Mouse (Mus musculus) naive thymus-derived CD4-positive, alpha-beta T cell, adult 2 months (primary cell): Measurements from ENCODE around the gene Ttll8.

ENCODE experiments used
- DNase-seq: peaks from one replicate; pipeline ENCODE4 v3.0.0-alpha.2; 2011; ENCODE audit warnings: low read depth

Ttll8 gene

DNA sequence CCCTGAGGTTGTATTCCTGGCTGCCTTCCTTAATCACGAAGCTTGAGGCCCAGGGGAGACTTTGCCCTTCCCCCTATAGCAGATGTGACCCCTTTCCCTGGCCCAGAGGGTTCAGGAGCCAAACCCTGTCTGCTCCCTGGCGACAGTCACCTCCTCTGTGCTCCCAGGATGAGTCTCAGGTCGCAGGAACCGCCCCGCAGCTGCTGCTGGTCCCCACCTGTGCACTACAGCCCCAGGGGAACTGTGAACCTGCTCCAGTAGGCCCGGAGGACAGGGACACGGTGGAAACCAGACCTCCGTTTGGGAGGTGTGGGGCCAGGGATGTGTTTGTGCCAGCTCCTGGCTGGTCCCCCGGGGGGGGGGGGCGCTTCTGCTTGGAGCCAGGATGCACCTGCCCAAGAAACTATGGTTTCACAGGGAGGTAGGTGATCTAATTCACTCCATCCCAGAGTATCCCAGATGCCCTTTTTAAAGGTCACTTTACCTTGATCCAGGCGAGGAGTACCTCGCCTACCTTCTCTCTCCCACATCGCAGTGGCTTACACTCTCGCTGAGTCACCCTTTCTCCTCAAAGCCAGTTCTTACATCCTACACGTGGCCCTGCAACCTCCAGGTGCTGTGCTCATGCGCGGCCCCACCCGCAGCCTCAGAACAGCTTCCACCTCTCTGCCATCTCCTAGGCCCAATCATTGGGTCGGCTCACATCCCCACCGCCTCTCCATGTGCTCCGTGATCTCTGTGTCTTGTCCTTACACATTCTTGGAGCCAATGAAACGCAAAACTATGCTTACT is 72.8 kb downstream of the Ttll8 start:
- DNase-seq: no peak

DNA sequence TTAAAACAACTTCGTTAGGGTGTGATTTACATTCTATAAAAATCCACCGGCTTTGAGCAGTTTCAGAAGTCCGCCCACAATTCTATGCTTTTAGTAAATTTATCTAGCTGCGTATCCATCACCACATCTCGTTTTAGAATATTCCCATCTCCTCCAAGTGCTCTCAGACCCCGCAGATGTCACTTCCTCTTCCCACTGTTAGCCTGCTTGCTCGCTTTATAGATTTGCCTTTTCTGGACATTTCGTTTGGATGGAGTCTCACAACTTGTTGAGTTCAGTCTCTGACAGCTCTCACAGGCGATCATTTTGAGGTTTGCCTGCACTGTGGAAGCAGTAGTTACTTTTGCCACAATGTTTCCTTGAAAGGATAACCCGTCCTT is 77.2 kb downstream of the Ttll8 start:
- no peak for DNase-seq

DNA sequence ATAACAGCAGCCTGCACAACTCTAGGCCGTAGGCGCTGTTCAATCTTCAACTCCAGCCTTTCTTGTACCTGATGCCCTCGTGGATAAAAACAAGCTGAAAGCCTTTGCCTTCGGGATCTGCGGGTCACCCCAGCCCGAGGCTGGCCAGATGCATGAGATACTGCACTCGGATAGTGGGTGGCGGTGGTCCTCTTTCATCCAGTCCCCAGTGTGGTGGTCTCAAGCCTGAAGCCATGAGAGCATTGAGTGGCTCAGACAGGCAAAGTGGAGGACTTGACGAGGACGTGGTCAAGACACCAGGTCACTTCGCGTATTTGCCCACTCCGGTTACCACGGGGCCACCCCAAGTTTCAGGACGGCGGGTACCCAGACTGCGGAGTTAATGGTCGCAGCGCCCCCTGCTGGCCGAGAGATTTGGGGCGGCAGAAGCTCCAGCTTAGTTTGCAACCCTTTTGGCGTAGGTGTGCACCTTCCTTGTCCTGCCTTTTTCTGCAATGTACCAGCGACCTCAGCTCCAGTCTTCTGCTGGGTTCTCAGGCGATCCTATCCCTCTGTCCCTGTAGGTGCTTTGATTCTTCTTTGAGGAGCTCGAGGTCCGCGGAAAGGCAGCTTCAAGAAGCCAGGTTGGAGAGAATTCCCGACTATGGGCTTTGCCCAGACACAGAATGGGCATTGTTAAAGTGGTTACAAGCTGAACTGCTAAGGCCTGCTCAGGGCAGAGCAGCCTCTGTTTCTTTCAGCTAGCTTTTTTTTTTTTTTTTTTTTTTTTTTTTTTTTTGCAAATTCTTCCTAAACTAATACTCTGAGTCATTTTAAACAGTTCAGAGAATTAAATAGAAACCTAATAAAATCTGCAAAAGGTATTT is 77.8 kb downstream of the Ttll8 start:
- peak; percentile 87 for DNase-seq

GRCm38 (mm10) chr15:88875625-88876081 is 78.6 kb downstream of the Ttll8 start:
- no peak for DNase-seq

- no peak for DNase-seq
Observed at GRCm38 (mm10) chr15:88874477-88874876, 79.7 kb downstream of the Ttll8 start.

- DNase-seq: no peak
Observed at GRCm38 (mm10) chr15:88874061-88874460, 80.2 kb downstream of the Ttll8 start.

DNA sequence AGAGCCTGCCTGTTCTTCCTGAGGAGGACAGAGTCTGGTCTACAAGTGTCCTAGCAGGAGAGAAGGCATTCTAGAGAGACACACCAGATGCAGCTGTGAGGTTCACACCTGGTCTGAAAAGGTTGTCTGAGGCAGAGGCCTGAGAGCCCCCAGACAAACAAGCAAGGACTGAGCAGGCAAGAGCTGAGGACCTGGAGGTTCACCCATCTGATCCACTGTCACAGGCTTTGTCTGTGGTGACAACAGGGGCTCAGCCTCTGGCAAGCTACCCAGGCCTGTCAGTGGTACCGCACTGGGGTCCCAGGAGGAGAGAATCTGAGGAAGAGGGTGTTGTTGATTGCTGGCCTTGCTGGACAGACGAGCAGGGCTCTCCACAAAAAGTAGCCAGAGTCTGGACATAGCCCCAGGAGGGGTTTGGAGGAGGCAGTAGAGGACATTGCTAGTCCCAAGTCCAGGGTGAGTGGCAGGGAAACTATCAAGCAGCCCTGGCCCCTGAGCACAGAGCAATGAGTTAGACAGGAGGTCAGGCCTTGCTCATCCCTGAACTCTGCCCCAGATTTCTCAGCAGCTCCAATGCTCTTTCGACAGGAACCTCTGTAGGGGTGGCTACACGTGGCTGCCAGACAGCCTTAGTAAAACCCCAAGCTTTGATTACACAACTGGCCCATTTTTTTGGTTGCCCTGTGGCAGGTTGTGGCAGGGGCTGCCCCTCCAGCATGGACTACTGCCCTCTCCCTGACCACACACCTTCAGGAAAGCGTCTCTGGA is 83.6 kb downstream of the Ttll8 start:
- no peak for DNase-seq

DNA sequence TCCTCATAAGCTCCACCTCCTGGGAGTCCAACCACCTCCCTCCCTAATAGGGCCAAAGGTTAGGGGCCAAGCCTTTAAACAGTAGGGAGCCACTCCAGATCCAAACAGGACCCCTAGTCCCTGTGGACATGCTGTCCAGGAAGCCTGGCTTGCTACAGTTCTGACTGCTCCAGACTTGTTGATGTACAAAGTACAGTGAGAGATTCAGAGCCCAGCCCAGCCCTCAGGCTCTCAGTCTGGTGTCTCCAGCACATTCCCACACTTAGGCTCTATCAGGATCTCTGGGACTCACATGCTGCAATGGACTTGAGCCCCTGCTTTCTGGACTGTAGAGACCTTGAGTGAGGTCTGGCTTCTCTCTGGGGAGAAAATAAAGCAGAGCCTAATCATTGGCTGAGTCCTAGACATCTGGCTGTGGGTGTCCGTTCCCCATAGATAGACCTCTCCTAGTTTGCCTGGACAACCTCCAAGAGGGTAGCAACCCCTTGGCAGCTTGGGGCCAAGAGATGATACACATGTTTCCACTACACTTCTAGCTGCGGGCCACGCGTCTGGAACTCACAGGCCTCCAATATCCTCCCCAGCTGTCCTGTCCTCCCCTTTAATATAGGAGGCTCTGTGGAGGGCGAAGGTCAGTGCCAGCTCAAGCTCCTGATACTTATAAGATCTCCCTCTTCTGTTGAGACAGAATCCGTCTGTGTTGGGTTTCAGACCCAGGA is 86.0 kb downstream of the Ttll8 start:
- no peak for DNase-seq

DNA sequence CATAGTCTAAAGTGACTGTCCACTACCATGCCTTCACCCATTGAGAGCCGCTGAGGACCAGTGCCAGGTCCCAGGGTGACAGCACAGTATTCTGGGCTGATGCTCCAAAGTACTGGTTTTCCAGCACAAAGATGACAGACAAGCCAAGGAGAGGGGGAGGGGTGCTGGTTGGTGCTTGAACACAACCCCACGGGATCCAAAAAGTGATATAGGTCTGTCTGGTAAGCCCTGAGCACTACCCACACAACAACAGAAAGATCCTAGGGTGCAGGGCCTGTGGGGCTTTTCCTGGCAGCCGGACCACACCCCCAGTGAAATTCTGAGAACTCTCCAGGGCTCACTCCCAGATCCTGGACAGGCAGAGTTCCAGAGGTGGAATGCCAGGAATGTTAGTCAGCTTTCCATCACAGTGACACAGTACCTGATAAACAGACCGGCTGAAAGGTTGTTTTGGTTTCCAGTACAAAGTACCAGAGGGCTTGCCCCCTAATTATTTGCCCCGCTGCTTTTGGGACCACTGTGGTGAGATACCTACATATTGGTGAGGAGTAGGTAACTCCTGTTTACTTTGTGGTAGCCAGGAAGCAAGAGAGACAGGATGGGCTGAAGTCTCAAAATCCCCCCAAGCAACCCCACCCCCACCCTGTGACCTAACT is 86.7 kb downstream of the Ttll8 start:
- DNase-seq: no peak

GRCm38 (mm10) chr15:88866934-88867356 is 87.3 kb downstream of the Ttll8 start:
- no peak for DNase-seq

- no peak for DNase-seq
Observed at GRCm38 (mm10) chr15:88865888-88866695, 88.1 kb downstream of the Ttll8 start.

- no peak for DNase-seq
Observed at GRCm38 (mm10) chr15:88865061-88865460, 89.2 kb downstream of the Ttll8 start.

GRCm38 (mm10) chr15:88864270-88865030 is 89.8 kb downstream of the Ttll8 start:
- no peak for DNase-seq

DNA sequence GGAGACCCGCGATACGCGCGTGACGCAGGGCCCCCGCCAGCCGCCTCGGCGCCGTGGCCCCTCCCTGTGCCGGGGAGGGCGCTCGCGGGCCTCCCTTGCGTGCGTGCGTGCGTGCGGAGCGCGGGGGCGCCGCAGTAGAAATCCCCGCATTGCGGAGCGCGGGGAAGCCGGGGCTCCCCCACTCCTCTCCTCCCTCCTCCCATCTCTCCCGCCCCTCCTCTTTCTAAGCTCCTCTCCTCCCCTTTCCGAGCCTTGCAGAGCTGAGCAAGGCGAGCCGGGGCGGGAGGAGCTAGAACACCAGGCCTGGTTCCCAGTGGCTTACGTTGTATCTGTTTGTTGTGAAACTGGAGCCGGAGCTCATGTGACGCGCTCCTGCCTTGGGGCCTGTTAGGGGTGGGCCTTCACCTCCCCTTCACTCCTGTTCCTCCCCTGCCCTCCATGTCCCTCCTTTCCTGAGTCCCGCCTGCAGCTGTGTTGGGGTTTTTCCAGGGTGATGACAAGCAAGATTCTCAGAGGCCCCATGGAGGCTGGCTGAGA is 90.5 kb downstream of the Ttll8 start:
- peak; percentile 86 for DNase-seq

- DNase-seq: peak; percentile 72
Observed at GRCm38 (mm10) chr15:88862881-88863694, 91.1 kb downstream of the Ttll8 start.

DNA sequence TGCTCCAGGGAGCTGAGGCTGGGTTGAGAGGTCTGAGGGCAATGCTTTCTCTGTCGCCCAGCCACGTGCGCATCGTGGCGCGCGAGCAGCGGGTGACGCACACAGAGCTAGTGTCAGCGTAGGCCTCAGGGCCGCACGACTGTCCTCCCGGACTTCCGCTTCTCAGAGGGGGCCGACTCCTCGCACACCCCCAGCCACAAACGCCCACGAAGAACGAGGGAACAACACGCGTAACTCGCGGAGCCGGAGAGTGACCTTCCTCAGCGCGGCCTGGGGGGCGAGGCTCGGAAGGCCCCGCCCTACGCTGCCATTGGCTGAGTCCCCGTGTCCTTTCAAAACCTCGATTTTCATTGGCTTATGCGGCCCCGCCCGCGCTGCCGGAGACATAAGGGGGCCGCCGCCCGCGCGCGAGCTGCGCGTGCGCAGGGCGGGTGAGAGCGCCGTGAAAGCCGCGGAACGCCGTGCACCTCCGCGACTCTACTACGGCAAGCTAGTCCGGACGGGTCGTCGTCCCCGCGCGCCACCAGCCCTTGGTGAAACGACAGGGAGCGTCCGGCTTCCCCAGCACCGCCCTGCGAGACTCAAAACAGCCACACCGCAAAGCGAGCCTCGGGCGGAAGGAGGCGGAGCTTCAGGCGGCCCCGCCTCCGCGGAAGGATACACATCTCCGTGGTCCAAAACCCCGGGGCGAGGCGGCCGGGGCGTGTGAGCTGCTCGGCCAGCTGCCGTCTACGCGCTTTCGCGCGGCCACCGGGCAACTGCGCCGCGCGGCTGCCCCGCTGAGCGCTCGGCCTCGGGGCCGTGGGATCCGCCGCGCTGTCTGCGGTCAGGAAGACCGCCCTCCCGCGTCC is 92.2 kb downstream of the Ttll8 start, which contains the start of gene Pim3:
Gene Pim3, plus strand, starts transcription at position 415 of the 851 bp plus-strand sequence.
- peak; percentile 98 for DNase-seq

DNA sequence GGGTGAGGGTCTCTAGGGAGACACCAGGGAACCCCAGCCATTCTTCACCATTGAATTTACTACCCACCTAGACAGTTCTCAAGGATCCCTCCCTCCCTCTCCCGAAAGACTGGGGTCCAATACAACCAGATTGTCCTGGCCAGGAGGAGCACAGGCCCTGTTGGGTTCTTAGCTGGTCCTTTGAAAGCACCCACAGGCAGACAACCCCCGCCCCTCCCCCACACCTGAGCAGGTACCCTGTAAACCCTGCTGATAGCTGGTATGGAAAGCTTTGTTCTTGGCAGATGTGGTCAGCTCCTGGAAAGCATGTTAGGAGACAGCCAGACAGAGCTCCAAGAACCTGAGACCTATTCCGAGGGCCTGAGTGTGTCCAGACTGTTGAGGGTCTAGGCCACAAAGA is 93.4 kb downstream of the Ttll8 start:
- no peak for DNase-seq
